Mouse (Mus musculus) liver, embryonic 14.5 days (tissue): ENCODE results near the gene Rusc2. TPM values are rescaled to one million over a fixed set of nuclear protein-coding genes. Genes with fewer than 3 reads are reported as not detected.

Source experiments
- ATAC-seq: fragments of 200-750 bp; cut with Nextera tagmentation; 2 replicates; pipeline ENCODE4 v1.8.0; 2017; ENCODE audit warnings: moderate number of reproducible peaks, mild to moderate bottlenecking, moderate library complexity; ENCODE audit not compliant: insufficient read depth
- DNase-seq, 3 experiments: peaks; one replicate each; pipeline ENCODE4 v3.0.0-alpha.2; 2012 to 2013; ENCODE audit warnings: low read depth in 3 of 3, low spot score in 3 of 3
- H3K27ac ChIP-seq: fragments of 300-500 bp; sonication (generic); 2 replicates; pipeline ENCODE4 v1.5.1; 2014; ENCODE audit warnings: moderate library complexity, mild to moderate bottlenecking, control low read depth, inconsistent platforms
- H3K27me3 ChIP-seq: fragments of 300-500 bp; sonication (generic); 2 replicates; pipeline ENCODE4 v1.6.1; 2014; ENCODE audit warnings: mild to moderate bottlenecking, low read length, moderate library complexity; ENCODE audit not compliant: control insufficient read depth, insufficient read depth
- H3K36me3 ChIP-seq: fragments of 300-500 bp; sonication (generic); replicated peaks from 2 replicates; pipeline ENCODE4 v1.6.1; 2014; ENCODE audit warnings: low read depth; ENCODE audit not compliant: control insufficient read depth, insufficient read depth
- H3K4me1 ChIP-seq, 2 experiments: fragments of 200-500 bp in 1 of 2; fragments of 300-500 bp in 1 of 2; sonication (generic) in 1 of 2; replicated peaks; 2 replicates each; pipeline ENCODE4 v1.6.1; 2012 to 2014; ENCODE audit warnings: antibody characterized with exemption in 1 of 2, inconsistent platforms in 1 of 2, low read length in 1 of 2; ENCODE audit not compliant: control insufficient read depth in 2 of 2, insufficient read depth in 2 of 2
- H3K4me2 ChIP-seq: fragments of 300-500 bp; sonication (generic); 2 replicates; pipeline ENCODE4 v1.6.1; 2014; ENCODE audit warnings: low read depth, mild to moderate bottlenecking, control low read depth, moderate library complexity
- H3K4me3 ChIP-seq, 2 experiments: fragments of 200-500 bp in 1 of 2; fragments of 300-500 bp in 1 of 2; sonication (generic) in 1 of 2; 2 replicates each; pipeline ENCODE4 v1.5.1; 2012 to 2014; ENCODE audit warnings: low read depth in 2 of 2, low read length in 2 of 2, mild to moderate bottlenecking in 2 of 2, control low read depth in 1 of 2, inconsistent platforms in 1 of 2, moderate library complexity in 1 of 2; ENCODE audit not compliant: insufficient read depth in 1 of 2
- H3K9ac ChIP-seq: fragments of 300-500 bp; sonication (generic); replicated peaks from 2 replicates; pipeline ENCODE4 v1.6.1; 2014; ENCODE audit warnings: mild to moderate bottlenecking, control low read depth, moderate library complexity
- H3K9me3 ChIP-seq: fragments of 300-500 bp; sonication (generic); 2 replicates; pipeline ENCODE4 v1.6.1; 2016; ENCODE audit warnings: low read length, mixed read lengths; ENCODE audit not compliant: control insufficient read depth
- CTCF ChIP-seq: IDR thresholded peaks from 2 replicates; pipeline ENCODE4 v1.5.1; 2016; ENCODE audit warnings: antibody characterized with exemption, low read depth, control low read depth
- EP300 ChIP-seq: IDR thresholded peaks from 2 replicates; pipeline ENCODE4 v1.6.1; 2016; ENCODE audit warnings: antibody characterized with exemption, low read depth
- WGBS: fragments of 180-500 bp; shearing (Covaris S2); extraction: QIAGEN DNeasy Blood & Tissue Kit; methylation state at CpG from one replicate; pipeline ENCODE4 v1.1.7; 2014; ENCODE audit not compliant: insufficient replicate concordance; 5-methylcytosine and 5-hydroxymethylcytosine counted together
- polyA plus RNA-seq, 2 experiments: library from polyadenylated mRNA; depleted of rRNA in 1 of 2; stranded (reverse) in 1 of 2; unstranded in 1 of 2; fragments of >200 nt; fragmentation: Nextera tagmentation in 1 of 2; extraction: Ambion mirVana in 1 of 2; gene quantifications; 2 replicates each; pipeline versions ENCODE4 v1.2.1 to v1.2.3; 2012 to 2014

Gene Rusc2
- polyA plus RNA-seq, 2 experiments, result 0.28 to 0.50 TPM

- H3K4me1 ChIP-seq, result peaks cover 0 to 2% of the 10 kb centered on the region in 2 experiments; a peak in 2 of 4 replicates
- H3K36me3 ChIP-seq, result no peaks in the 10 kb centered on the region
- WGBS, result 70% methylated on average over 20 of the region's 20 CpGs
- DNase-seq (no peak), ATAC-seq (no peak)
- no peak overlapping the region for H3K4me3 ChIP-seq
- no peak overlapping the region for H3K4me2 ChIP-seq
- no peak for TF ChIP-seq EP300
- no peak for TF ChIP-seq CTCF
- no peak overlapping the region for H3K27ac ChIP-seq
- H3K9ac ChIP-seq, result no peak overlapping the region
- no peaks in the 10 kb centered on the region for H3K9me3 ChIP-seq
- H3K27me3 ChIP-seq, result peaks cover 33% of the 10 kb centered on the region
These were observed 41.6 kb downstream of the Rusc2 start for GRCm38 (mm10) chr4:43423267-43423934.

GRCm38 (mm10) chr4:43424072-43424471 lies 42.3 kb downstream of the Rusc2 start:
- H3K4me3 ChIP-seq, result no peak overlapping the region
- no peak for DNase-seq
- H3K9ac ChIP-seq, result no peak overlapping the region
- H3K4me1 ChIP-seq, result peaks cover 0 to 2% of the 10 kb centered on the region in 2 experiments; a peak in 2 of 4 replicates
- TF ChIP-seq CTCF, result no peak
- TF ChIP-seq EP300, result no peak
- H3K27me3 ChIP-seq, result peaks cover 40% of the 10 kb centered on the region
- H3K4me2 ChIP-seq, result no peak overlapping the region
- no peak overlapping the region for H3K27ac ChIP-seq
- WGBS, result 68% methylated on average over 9 of the region's 9 CpGs
- no peaks in the 10 kb centered on the region for H3K36me3 ChIP-seq
- no peak for ATAC-seq
- no peaks in the 10 kb centered on the region for H3K9me3 ChIP-seq

GRCm38 (mm10) chr4:43425197-43425596 lies 43.4 kb downstream of the Rusc2 start:
- no peak overlapping the region for H3K27ac ChIP-seq
- WGBS, result 26% methylated on average over 14 of the region's 14 CpGs
- no peak overlapping the region for H3K9ac ChIP-seq
- H3K36me3 ChIP-seq, result no peaks in the 10 kb centered on the region
- H3K4me1 ChIP-seq, result peaks cover 0 to under 1% of the 10 kb centered on the region in 2 experiments; a peak in 2 of 4 replicates
- peak overlapping the region; percentile 41 for H3K4me2 ChIP-seq
- no peak for DNase-seq
- TF ChIP-seq CTCF (no peak), EP300 (no peak)
- no peak overlapping the region for H3K4me3 ChIP-seq
- no peaks in the 10 kb centered on the region for H3K9me3 ChIP-seq
- peaks cover 40% of the 10 kb centered on the region for H3K27me3 ChIP-seq
- no peak for ATAC-seq

- ATAC-seq (no peak), DNase-seq (no peak)
- Histone ChIP-seq H3K4me1 (no peaks in the 10 kb centered on the region), H3K9me3 (no peaks in the 10 kb centered on the region), H3K27me3 (peaks cover 40% of the 10 kb centered on the region), H3K4me2 (peak overlapping the region; percentile 41), H3K36me3 (no peaks in the 10 kb centered on the region), H3K9ac (no peak overlapping the region), H3K27ac (no peak overlapping the region), H3K4me3 (no peak overlapping the region)
- 16% methylated on average over 31 of the region's 31 CpGs for WGBS
- TF ChIP-seq CTCF, result no peak
- no peak for TF ChIP-seq EP300
These were observed 44.0 kb downstream of the Rusc2 start for GRCm38 (mm10) chr4:43425648-43426380.

- Histone ChIP-seq H3K4me1 (no peaks in the 10 kb centered on the region), H3K4me2 (no peak overlapping the region), H3K27ac (no peak overlapping the region), H3K27me3 (peaks cover 40% of the 10 kb centered on the region), H3K9ac (no peak overlapping the region), H3K9me3 (no peaks in the 10 kb centered on the region), H3K4me3 (no peak overlapping the region), H3K36me3 (no peaks in the 10 kb centered on the region)
- DNase-seq, result no peak
- WGBS, result 47% methylated on average over 10 of the region's 10 CpGs
- no peak for TF ChIP-seq CTCF
- no peak for TF ChIP-seq EP300
- no peak for ATAC-seq
These were observed 44.7 kb downstream of the Rusc2 start for GRCm38 (mm10) chr4:43426487-43426886.
